Mouse (Mus musculus): Measurements from ENCODE around the gene Npvf. TPM values are rescaled to one million over a fixed set of nuclear protein-coding genes. Genes with fewer than 3 reads are reported as not detected.
"Not testable (repeated sequence)": the region's sequence is repeated elsewhere in the genome, so short reads cannot be mapped to it uniquely, and the experiment has no call there.

The Npvf gene
- polyA plus RNA-seq, 1 experiment from 2014 or later, result 0.29 TPM

DNA sequence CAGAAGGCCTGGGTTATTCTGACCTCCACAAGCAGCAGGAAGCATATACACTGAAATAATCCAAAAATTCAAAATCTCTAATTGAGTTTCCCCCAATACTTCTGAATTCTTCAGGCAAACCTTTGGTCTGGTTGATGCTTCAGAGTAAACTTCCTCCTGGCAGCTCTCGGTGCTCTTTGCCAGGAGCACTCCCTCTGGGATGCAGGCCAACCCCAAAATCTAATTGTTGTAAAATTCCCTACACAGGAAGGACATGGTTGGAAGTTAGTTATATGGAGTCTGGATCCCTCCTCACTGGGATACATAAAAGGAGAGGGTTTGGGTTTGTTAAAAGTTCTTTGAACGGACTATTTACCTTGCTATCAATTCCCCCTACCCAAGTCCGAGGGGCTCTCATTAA lies 9.5 kb downstream of the Npvf start:
- 0 out of 2 replicates have a peak, but pooled peaks cover 4% of the 10 kb centered on the region for H3K4me1 ChIP-seq (replicated peaks; ENCODE audit: insufficient read depth, low read length)
- H3K4me3 ChIP-seq (replicated peaks; ENCODE audit: low read depth, low read length), result no peak overlapping the region
- no peak overlapping the region for H3K27ac ChIP-seq
- ATAC-seq (replicated peaks; ENCODE audit: low FRiP score, low read depth) (no peak), DNase-seq (ENCODE audit: low spot score) (no peak)
- 51% methylated on average over 3 of the region's 3 CpGs for WGBS
- no peaks in the 10 kb centered on the region for H3K9me3 ChIP-seq (replicated peaks; ENCODE audit: low read length)
- H3K27me3 ChIP-seq (ENCODE audit: insufficient read depth, low read length), result no peaks in the 10 kb centered on the region
- no peak for TF ChIP-seq CTCF (IDR thresholded peaks at IDR 0.05; ENCODE audit: low read depth)
- H3K4me2 ChIP-seq (ENCODE audit: low read length), result no peak overlapping the region
- no peak overlapping the region for H3K9ac ChIP-seq (ENCODE audit: low read depth, low read length)
- no peaks in the 10 kb centered on the region for H3K36me3 ChIP-seq (ENCODE audit: insufficient read depth, low read length)

DNA sequence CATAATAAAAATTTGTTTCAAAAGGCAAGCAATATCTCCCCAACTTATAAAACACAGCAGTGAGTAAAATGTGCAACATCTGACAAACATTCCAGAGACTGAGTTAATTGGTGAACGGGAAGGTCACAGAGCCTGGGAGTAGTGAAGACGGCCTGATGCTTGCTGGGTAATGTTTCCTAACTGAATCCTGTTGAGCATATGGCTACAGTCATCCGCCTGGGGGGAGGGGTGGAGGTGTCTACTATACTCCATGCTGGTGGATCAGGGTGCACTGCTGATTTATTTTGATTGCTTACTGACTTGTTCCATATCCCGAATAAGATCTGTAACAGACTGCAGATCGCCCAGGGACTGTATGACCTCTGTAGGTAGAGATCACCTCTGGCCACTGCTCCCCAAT lies 12.3 kb downstream of the Npvf start:
- no peaks in the 10 kb centered on the region for H3K36me3 ChIP-seq (ENCODE audit: insufficient read depth, low read length)
- no peaks in the 10 kb centered on the region for H3K9me3 ChIP-seq (replicated peaks; ENCODE audit: low read length)
- no peak overlapping the region for H3K4me2 ChIP-seq (ENCODE audit: low read length)
- no peaks in the 10 kb centered on the region for H3K27me3 ChIP-seq (ENCODE audit: insufficient read depth, low read length)
- 0 out of 2 replicates have a peak, but pooled peaks cover 4% of the 10 kb centered on the region for H3K4me1 ChIP-seq (replicated peaks; ENCODE audit: insufficient read depth, low read length)
- ATAC-seq (replicated peaks; ENCODE audit: low FRiP score, low read depth) (no peak), DNase-seq (ENCODE audit: low spot score) (peak; percentile 58)
- no peak for TF ChIP-seq CTCF (IDR thresholded peaks at IDR 0.05; ENCODE audit: low read depth)
- WGBS, result 43% methylated on average over 5 of the region's 5 CpGs
- H3K4me3 ChIP-seq (replicated peaks; ENCODE audit: low read depth, low read length), result no peak overlapping the region
- H3K27ac ChIP-seq, result no peak overlapping the region
- no peak overlapping the region for H3K9ac ChIP-seq (ENCODE audit: low read depth, low read length)

DNA sequence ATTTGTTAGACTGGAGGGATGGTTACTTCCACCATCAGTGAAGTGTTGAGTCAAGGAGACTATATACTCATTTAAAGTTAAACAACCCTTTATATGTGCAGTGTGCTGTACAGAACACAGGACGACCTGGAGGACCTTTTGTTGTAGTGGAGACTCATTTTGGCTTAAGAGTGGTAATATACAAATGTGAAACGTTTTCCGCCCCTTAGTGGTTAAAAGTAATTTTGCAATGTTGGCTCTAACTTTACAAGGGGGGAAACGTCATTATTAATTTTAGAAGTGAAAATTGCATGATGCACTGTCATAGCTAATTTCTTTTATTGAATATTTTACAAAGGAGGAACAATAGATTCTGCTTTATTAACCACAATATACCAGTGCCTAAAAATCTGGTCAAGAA lies 13.9 kb downstream of the Npvf start:
- DNase-seq (ENCODE audit: low spot score) (no peak), ATAC-seq (replicated peaks; ENCODE audit: low FRiP score, low read depth) (no peak)
- Histone ChIP-seq H3K36me3 (ENCODE audit: insufficient read depth, low read length) (no peaks in the 10 kb centered on the region), H3K4me3 (replicated peaks; ENCODE audit: low read depth, low read length) (no peak overlapping the region), H3K4me2 (ENCODE audit: low read length) (no peak overlapping the region), H3K27me3 (ENCODE audit: insufficient read depth, low read length) (no peaks in the 10 kb centered on the region), H3K9me3 (replicated peaks; ENCODE audit: low read length) (no peaks in the 10 kb centered on the region), H3K9ac (ENCODE audit: low read depth, low read length) (no peak overlapping the region), H3K4me1 (replicated peaks; ENCODE audit: insufficient read depth, low read length) (0 out of 2 replicates have a peak, but pooled peaks cover 4% of the 10 kb centered on the region), H3K27ac (no peak overlapping the region)
- TF ChIP-seq CTCF (IDR thresholded peaks at IDR 0.05; ENCODE audit: low read depth), result no peak
- WGBS, result 75% methylated on average over 4 of the region's 4 CpGs

DNA sequence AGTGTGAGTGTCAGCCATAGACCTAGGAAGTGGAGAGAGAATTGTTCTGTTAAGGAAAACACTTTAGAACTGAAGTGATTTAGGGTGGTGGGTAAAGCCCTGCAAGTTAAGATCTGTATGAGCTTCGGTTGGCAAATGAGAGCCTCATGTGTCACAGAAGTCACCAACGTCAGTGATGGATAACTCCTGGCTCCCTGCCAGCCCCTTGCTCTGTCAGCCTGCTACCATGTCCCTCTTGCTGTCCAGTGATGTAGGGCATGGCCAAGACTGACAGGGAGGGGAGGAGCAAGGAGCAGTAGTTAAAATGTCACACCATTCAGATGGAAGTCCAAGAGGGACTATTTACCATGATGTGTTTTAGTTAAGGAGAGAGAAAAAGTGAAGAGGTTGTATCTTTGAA lies 14.6 kb downstream of the Npvf start:
- Histone ChIP-seq H3K4me1 (replicated peaks; ENCODE audit: insufficient read depth, low read length) (0 out of 2 replicates have a peak, but pooled peaks cover 4% of the 10 kb centered on the region), H3K4me2 (ENCODE audit: low read length) (no peak overlapping the region), H3K9me3 (replicated peaks; ENCODE audit: low read length) (no peaks in the 10 kb centered on the region), H3K4me3 (replicated peaks; ENCODE audit: low read depth, low read length) (no peak overlapping the region), H3K27me3 (ENCODE audit: insufficient read depth, low read length) (no peaks in the 10 kb centered on the region), H3K27ac (no peak overlapping the region), H3K36me3 (ENCODE audit: insufficient read depth, low read length) (no peaks in the 10 kb centered on the region), H3K9ac (ENCODE audit: low read depth, low read length) (no peak overlapping the region)
- ATAC-seq (replicated peaks; ENCODE audit: low FRiP score, low read depth), result no peak
- WGBS, result 15% methylated on average over 2 of the region's 2 CpGs
- no peak for TF ChIP-seq CTCF (IDR thresholded peaks at IDR 0.05; ENCODE audit: low read depth)
- no peak for DNase-seq (ENCODE audit: low spot score)

DNA sequence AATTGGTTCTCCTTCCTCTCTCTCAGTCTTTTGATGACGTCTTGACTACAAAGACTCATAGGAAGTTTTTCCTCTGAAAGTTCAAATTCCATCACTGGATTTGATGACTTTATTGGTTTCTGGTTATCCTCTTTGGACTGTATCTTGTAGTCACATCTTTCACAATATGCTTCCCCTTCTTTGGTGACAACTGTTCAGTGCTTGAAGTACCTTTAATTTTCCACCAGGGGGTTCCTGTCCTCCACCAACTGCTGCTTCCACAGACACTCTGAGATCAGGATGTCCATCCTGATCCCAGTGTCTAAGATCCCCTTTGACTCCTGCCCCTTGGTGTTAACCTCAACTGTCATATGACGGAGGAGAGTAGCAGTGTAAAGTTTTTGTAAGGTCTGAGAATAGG lies 28.1 kb downstream of the Npvf start:
- not testable (repeated sequence) for H3K27me3 ChIP-seq (ENCODE audit: insufficient read depth, low read length); H3K9ac ChIP-seq (ENCODE audit: low read depth, low read length); H3K36me3 ChIP-seq (ENCODE audit: insufficient read depth, low read length); H3K4me1 ChIP-seq (replicated peaks; ENCODE audit: insufficient read depth, low read length); H3K27ac ChIP-seq; H3K4me2 ChIP-seq (ENCODE audit: low read length); DNase-seq (ENCODE audit: low spot score); H3K9me3 ChIP-seq (replicated peaks; ENCODE audit: low read length); H3K4me3 ChIP-seq (replicated peaks; ENCODE audit: low read depth, low read length); ATAC-seq (replicated peaks; ENCODE audit: low FRiP score, low read depth)
- WGBS, result 77% methylated on average over 2 of the region's 2 CpGs
- TF ChIP-seq CTCF (IDR thresholded peaks at IDR 0.05; ENCODE audit: low read depth), result peak; percentile 45; the same call in 1 of the 2 replicates

DNA sequence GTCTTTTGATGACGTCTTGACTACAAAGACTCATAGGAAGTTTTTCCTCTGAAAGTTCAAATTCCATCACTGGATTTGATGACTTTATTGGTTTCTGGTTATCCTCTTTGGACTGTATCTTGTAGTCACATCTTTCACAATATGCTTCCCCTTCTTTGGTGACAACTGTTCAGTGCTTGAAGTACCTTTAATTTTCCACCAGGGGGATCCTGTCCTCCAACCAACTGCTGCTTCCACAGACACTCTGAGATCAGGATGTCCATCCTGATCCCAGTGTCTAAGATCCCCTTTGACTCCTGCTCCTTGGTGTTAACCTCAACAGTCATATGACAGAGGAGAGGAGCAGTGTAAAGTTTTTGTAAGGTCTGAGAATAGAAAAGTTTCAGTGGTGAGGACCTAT lies 36.0 kb downstream of the Npvf start:
- not testable (repeated sequence) for H3K4me2 ChIP-seq (ENCODE audit: low read length); H3K36me3 ChIP-seq (ENCODE audit: insufficient read depth, low read length); DNase-seq (ENCODE audit: low spot score); H3K27me3 ChIP-seq (ENCODE audit: insufficient read depth, low read length); ATAC-seq (replicated peaks; ENCODE audit: low FRiP score, low read depth); H3K27ac ChIP-seq; H3K4me3 ChIP-seq (replicated peaks; ENCODE audit: low read depth, low read length); H3K9me3 ChIP-seq (replicated peaks; ENCODE audit: low read length); H3K4me1 ChIP-seq (replicated peaks; ENCODE audit: insufficient read depth, low read length); H3K9ac ChIP-seq (ENCODE audit: low read depth, low read length)
- 84% methylated on average over 1 of the region's 1 CpGs for WGBS
- TF ChIP-seq CTCF (IDR thresholded peaks at IDR 0.05; ENCODE audit: low read depth), result peak; percentile 52; the same call in 1 of the 2 replicates

DNA sequence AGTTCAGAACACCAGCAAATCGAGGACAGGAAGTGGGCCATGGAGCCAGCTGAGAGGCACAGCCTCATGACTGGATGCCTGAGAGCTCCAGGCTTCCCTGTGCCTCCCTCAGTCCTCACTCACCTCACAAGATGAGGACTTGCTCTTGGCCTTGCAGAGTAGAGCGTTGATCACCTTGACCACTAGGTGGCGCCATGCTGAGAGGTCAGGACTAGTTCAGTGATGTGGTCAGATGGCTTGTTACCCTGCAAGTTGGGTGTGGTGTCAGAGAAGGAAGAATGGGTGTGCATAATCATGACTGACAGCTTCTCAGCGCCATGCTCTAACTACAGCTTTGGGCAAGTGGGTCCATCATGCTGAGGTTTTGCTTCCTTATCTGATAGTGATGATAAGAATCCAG lies 52.6 kb downstream of the Npvf start:
- TF ChIP-seq CTCF (IDR thresholded peaks at IDR 0.05; ENCODE audit: low read depth), result peak; percentile 76
- H3K4me1 ChIP-seq (replicated peaks; ENCODE audit: insufficient read depth, low read length), result no peaks in the 10 kb centered on the region
- H3K4me3 ChIP-seq (replicated peaks; ENCODE audit: low read depth, low read length), result no peak overlapping the region
- no peak for ATAC-seq (replicated peaks; ENCODE audit: low FRiP score, low read depth)
- H3K27me3 ChIP-seq (ENCODE audit: insufficient read depth, low read length), result no peaks in the 10 kb centered on the region
- peak; percentile 43 for DNase-seq (ENCODE audit: low spot score)
- H3K9ac ChIP-seq (ENCODE audit: low read depth, low read length), result no peak overlapping the region
- no peaks in the 10 kb centered on the region for H3K36me3 ChIP-seq (ENCODE audit: insufficient read depth, low read length)
- H3K4me2 ChIP-seq (ENCODE audit: low read length), result no peak overlapping the region
- WGBS, result 44% methylated on average over 4 of the region's 4 CpGs
- no peak overlapping the region for H3K27ac ChIP-seq
- H3K9me3 ChIP-seq (replicated peaks; ENCODE audit: low read length), result no peaks in the 10 kb centered on the region

Other genes starting within 250 kb of the Npvf start
- 17.4 and 19.7 TPM in 2 replicates for gene Osbpl3, start 198.2 kb downstream of the Npvf start, polyA plus RNA-seq (2015; fragmentation: Nextera tagmentation; extraction: Ambion mirVana)
- gene Cycs, start 87.9 kb downstream of the Npvf start, polyA plus RNA-seq (2015; fragmentation: Nextera tagmentation; extraction: Ambion mirVana), result 122 and 134 TPM in 2 replicates
- 0.82 and 1.1 TPM in 2 replicates for gene 4921507P07Rik, start 57.8 kb downstream of the Npvf start, polyA plus RNA-seq (2015; fragmentation: Nextera tagmentation; extraction: Ambion mirVana)

Data from kidney, postnatal 0 days (tissue).